Mouse (Mus musculus) cerebellum, postnatal 36 days (tissue): Measurements from ENCODE around the gene Gm21788.
"Not testable (repeated sequence)": the region's sequence is repeated elsewhere in the genome, so short reads cannot be mapped to it uniquely, and the experiment has no call there.

ENCODE experiments used
- DNase-seq, 2 experiments: peaks; one replicate each; pipeline ENCODE4 v3.0.0; 2021 to 2022; ENCODE audit warnings: mixed read lengths in 2 of 2

Gm21788 gene

DNA sequence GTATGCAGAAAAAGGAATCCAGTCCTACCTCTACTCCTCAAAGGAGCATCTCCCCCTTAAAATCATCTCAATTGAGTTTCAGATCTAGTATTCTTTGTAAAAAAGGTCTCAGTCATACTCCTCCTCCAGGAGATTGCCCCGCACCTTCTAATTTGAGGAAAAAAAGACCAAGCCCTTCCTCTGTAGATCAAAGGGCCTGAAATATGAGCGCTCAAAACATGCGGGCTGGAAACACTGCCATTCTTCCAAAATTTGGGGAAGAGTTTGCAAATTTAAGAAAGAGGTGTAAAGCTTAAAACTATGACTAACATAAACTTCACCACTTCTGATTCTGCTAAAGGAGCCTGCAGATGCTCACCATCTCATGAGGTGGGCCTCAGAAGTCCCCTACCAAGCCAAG is at the start of gene Gm21788:
TSS of gene Gm21788 (plus strand) at position 301 of the 400 bp plus-strand sequence.
- DNase-seq: not testable (repeated sequence)
